Mouse (Mus musculus): ENCODE measurements around the gene Cldn8.

- TF ChIP-seq CTCF (IDR thresholded peaks at IDR 0.05; ENCODE audit: borderline replicate concordance, extremely low read depth, insufficient read depth, insufficient read length) (no peak), POLR2A (IDR thresholded peaks at IDR 0.05; ENCODE audit: borderline replicate concordance, extremely low read depth, insufficient read depth, insufficient read length, poor library complexity, severe bottlenecking) (no peak)
Measured at GRCm38 (mm10) chr16:88604570-88604969, 41.6 kb upstream of the Cldn8 start.
